Mouse (Mus musculus) forebrain, embryonic 12.5 days (tissue): ENCODE measurements around the gene Lemd1. TPM values are rescaled to one million over a fixed set of nuclear protein-coding genes. Genes with fewer than 3 reads are reported as not detected.

Experiments used
- ATAC-seq: fragments of 200-750 bp; cut with Nextera tagmentation; 2 replicates; pipeline ENCODE4 v1.8.0; 2017; ENCODE audit warnings: moderate TSS enrichment; ENCODE audit not compliant: low FRiP score
- H3K27ac ChIP-seq: fragments of 300-500 bp; sonication (generic); 2 replicates; pipeline ENCODE4 v1.5.1; 2016; ENCODE audit warnings: mild to moderate bottlenecking
- H3K27me3 ChIP-seq: fragments of 300-500 bp; sonication (generic); 2 replicates; pipeline ENCODE4 v1.6.1; 2016; ENCODE audit warnings: mild to moderate bottlenecking
- H3K36me3 ChIP-seq: fragments of 300-500 bp; sonication (generic); replicated peaks from 2 replicates; pipeline ENCODE4 v1.6.1; 2016; ENCODE audit warnings: mild to moderate bottlenecking
- H3K4me1 ChIP-seq: fragments of 300-500 bp; sonication (generic); 2 replicates; pipeline ENCODE4 v1.6.1; 2016
- H3K4me2 ChIP-seq: fragments of 300-500 bp; sonication (generic); 2 replicates; pipeline ENCODE4 v1.6.1; 2016; ENCODE audit warnings: mild to moderate bottlenecking, moderate library complexity
- H3K4me3 ChIP-seq: fragments of 300-500 bp; sonication (generic); replicated peaks from 2 replicates; pipeline ENCODE4 v1.5.1; 2016; ENCODE audit warnings: mild to moderate bottlenecking
- H3K9ac ChIP-seq: fragments of 300-500 bp; sonication (generic); 2 replicates; pipeline ENCODE4 v1.6.1; 2016; ENCODE audit warnings: mild to moderate bottlenecking
- H3K9me3 ChIP-seq: fragments of 300-500 bp; sonication (generic); 2 replicates; pipeline ENCODE4 v1.6.1; 2016
- WGBS: fragments of 180-500 bp; shearing (Covaris S2); methylation state at CpG from one replicate; pipeline ENCODE4 v1.1.7; 2016; 5-methylcytosine and 5-hydroxymethylcytosine counted together
- polyA plus RNA-seq: library from polyadenylated mRNA; unstranded; fragments of >200 nt; fragmentation: Nextera tagmentation; extraction: Ambion mirVana; gene quantifications from 2 replicates; pipeline ENCODE4 v1.2.1, GENCODE M21; 2016

Lemd1 gene
- 12.3 and 14.7 TPM in 2 replicates for polyA plus RNA-seq

DNA sequence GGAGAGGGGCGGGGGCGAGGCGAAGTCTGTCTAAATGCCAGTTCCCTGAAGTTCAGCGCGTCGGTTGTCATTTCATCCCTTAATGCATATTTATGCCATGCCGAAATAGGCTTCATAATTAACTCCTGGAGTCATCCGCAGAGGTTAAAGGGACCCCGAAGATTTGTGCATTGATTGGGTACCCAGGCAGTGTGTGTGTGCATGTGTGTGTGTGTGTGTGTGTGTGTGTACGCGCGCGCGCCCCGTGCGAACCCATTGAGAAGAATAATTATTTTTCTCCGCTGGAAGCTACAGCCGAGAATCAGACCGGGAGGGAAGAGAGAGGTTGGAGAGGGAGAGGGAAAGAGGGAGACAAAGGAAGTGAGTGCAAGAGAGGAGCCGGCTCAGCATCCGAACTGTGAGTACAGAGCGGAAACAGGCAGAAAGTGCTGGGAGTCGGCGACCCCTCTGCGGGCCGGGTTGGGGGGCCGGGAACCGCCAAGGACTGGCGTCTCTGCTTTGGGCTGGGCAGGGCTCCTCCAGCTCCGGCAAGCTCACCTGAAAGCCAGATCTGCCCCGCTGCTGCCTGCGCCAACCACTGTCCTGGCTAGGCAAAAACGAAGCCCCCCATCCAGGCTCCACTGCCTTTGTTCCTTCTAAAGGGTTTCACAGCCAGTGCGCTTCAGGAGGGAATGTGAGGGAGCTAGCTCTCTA lies at the start of gene Lemd1, which contains the start of gene AC124108.1:
Gene Lemd1, plus strand, starts transcription at position 339 of the 693 bp plus-strand sequence.
Gene AC124108.1, plus strand, starts transcription at position 365 of the 693 bp plus-strand sequence.
- H3K9ac ChIP-seq: peak within 1 kb of the TSS; percentile 100
- H3K4me2 ChIP-seq: peak within 1 kb of the TSS; percentile 71
- peaks cover 60% of the 10 kb centered on the region for H3K4me1 ChIP-seq
- H3K9me3 ChIP-seq: no peaks in the 10 kb centered on the region
- ATAC-seq: peak; percentile 10
- WGBS: 1% methylated on average over 34 of the region's 34 CpGs
- H3K27ac ChIP-seq: peak within 1 kb of the TSS; percentile 99
- H3K4me3 ChIP-seq: peak within 1 kb of the TSS; percentile 91
- no peaks in the 10 kb centered on the region for H3K36me3 ChIP-seq
- H3K27me3 ChIP-seq: peaks cover 18% of the 10 kb centered on the region; the same call in 1 of the 2 replicates

GRCm38 (mm10) chr1:132141753-132142152 lies 49.5 kb upstream of the Lemd1 start:
- Histone ChIP-seq H3K27ac (no peak overlapping the region), H3K9ac (no peak overlapping the region), H3K4me3 (no peak overlapping the region), H3K9me3 (no peaks in the 10 kb centered on the region), H3K36me3 (no peaks in the 10 kb centered on the region), H3K4me1 (peaks cover 31% of the 10 kb centered on the region), H3K27me3 (peaks cover 49% of the 10 kb centered on the region), H3K4me2 (no peak overlapping the region)
- ATAC-seq: no peak
- 83% methylated on average over 13 of the region's 13 CpGs for WGBS

DNA sequence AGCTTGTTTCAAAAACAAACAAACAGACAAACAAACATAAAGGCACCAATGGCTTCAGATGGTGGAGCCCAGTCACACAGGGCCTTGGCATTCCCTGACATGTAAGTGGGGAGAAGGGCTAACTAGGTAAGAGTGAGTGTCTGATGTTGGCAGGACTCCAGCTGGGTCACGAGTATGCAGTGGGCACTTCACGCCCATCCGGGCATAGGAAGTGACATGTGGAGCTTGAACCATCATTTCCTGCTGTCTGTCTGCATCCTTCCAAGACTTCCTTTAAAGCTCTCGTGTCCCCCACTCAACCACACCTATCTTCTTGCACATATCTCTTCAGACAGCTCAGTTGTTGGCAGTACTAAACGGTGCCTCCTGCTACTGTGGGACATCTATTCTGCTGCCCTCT lies 48.2 kb upstream of the Lemd1 start:
- H3K36me3 ChIP-seq: no peaks in the 10 kb centered on the region
- H3K27ac ChIP-seq: no peak overlapping the region
- WGBS: 89% methylated on average over 5 of the region's 5 CpGs
- ATAC-seq: no peak
- H3K9ac ChIP-seq: no peak overlapping the region
- no peak overlapping the region for H3K4me2 ChIP-seq
- H3K4me3 ChIP-seq: no peak overlapping the region
- H3K9me3 ChIP-seq: no peaks in the 10 kb centered on the region
- peaks cover 38% of the 10 kb centered on the region for H3K27me3 ChIP-seq
- H3K4me1 ChIP-seq: peaks cover 31% of the 10 kb centered on the region

GRCm38 (mm10) chr1:132143730-132144129 lies 47.5 kb upstream of the Lemd1 start:
- Histone ChIP-seq H3K4me3 (no peak overlapping the region), H3K9me3 (no peaks in the 10 kb centered on the region), H3K27me3 (peaks cover 32% of the 10 kb centered on the region), H3K36me3 (no peaks in the 10 kb centered on the region), H3K27ac (peak overlapping the region; percentile 31; the same call in 1 of the 2 replicates), H3K4me2 (no peak overlapping the region), H3K9ac (no peak overlapping the region), H3K4me1 (peaks cover 28% of the 10 kb centered on the region)
- ATAC-seq: no peak
- 64% methylated on average over 4 of the region's 4 CpGs for WGBS

DNA sequence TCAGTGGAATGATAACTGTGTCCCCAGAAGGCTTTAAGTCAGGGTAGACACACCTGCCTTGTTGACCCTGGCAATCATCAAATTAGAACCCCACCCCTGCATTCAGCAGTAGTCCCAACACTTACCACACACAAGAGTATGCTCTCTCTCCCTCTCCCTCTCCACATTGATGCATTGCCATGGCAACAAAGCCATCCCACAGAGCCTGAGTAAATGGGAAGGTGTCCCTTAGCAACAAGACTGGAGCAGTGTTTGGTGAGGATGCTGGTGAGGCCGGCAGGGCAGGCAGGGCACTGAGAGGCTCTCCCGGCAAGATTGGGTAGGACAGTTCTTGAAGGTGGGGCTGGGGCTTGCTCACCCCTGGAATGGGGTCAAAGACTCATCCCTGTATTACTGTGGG lies 47.0 kb upstream of the Lemd1 start:
- peak; percentile 88 for ATAC-seq
- H3K4me1 ChIP-seq: peaks cover 23% of the 10 kb centered on the region
- H3K4me2 ChIP-seq: no peak overlapping the region
- 9% methylated on average over 2 of the region's 2 CpGs for WGBS
- peaks cover 27% of the 10 kb centered on the region for H3K27me3 ChIP-seq
- no peak overlapping the region for H3K4me3 ChIP-seq
- no peak overlapping the region for H3K9ac ChIP-seq
- no peaks in the 10 kb centered on the region for H3K9me3 ChIP-seq
- H3K27ac ChIP-seq: peak overlapping the region; percentile 31; the same call in 1 of the 2 replicates
- no peaks in the 10 kb centered on the region for H3K36me3 ChIP-seq

- Histone ChIP-seq H3K27ac (no peak overlapping the region), H3K4me1 (peaks cover 17% of the 10 kb centered on the region), H3K9me3 (no peaks in the 10 kb centered on the region), H3K9ac (no peak overlapping the region), H3K27me3 (peaks cover 21% of the 10 kb centered on the region), H3K36me3 (no peaks in the 10 kb centered on the region), H3K4me3 (no peak overlapping the region), H3K4me2 (no peak overlapping the region)
- ATAC-seq: no peak
- WGBS: 75% methylated on average over 3 of the region's 3 CpGs
Measured at GRCm38 (mm10) chr1:132144837-132145236, 46.4 kb upstream of the Lemd1 start.

DNA sequence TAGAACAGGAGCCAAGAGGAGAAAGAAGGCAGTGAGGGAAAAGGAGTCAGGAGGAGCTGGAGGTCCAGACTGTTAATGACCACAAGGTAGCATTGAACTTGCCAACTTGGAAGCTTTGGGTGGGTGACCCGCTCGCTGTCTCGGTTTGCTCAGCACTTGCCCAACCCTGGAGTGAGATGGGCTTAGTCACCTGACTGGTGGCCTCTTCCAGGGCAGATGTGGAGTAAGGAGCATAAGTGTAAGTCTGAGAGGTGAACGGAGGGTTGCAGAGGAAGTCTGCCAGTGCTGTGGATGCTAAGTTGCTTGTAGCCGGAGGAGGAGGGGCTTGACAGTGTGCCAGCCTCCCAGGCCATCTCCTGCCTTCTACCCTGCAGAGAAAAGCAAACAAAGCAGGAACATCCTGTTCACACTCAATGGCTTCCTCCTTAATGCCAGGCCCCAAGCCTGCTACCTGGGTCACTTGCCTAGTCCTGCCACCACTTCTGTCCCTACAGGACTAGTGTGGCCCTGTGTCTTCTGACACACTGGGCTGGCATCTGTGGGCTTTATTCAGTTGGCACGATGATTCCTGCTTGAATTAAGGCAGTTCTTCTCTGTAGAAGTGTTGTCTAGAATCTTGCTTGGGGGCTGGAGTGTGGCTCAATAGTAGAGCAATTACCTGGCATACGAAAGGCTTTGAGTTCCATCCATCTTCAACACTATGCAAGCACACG lies 45.1 kb upstream of the Lemd1 start:
- H3K27me3 ChIP-seq: peaks cover 10% of the 10 kb centered on the region; the same call in 1 of the 2 replicates
- H3K36me3 ChIP-seq: no peaks in the 10 kb centered on the region
- no peak overlapping the region for H3K27ac ChIP-seq
- no peak overlapping the region for H3K4me2 ChIP-seq
- no peak overlapping the region for H3K9ac ChIP-seq
- ATAC-seq: no peak
- no peak overlapping the region for H3K4me3 ChIP-seq
- peaks cover 21% of the 10 kb centered on the region for H3K4me1 ChIP-seq
- no peaks in the 10 kb centered on the region for H3K9me3 ChIP-seq
- 89% methylated on average over 8 of the region's 8 CpGs for WGBS

DNA sequence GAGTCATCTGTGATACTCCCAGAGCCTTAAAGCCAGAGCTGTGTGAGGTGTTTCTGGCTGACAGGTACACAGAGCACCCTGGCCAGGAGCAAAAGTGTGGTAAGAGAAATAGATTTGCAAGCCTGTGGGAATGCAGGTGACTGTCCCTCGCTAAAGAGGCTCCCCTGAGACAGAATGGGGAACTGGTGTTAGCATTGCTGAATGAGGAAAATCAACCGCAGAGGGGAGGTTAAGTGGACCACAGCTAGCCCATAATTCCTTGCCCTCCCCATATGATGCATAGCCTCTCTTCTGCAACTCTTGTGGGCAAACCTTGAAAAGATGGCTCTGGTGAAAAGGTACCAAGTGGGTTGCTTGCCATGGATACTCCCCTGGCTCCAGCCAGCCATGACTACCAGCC lies 41.8 kb upstream of the Lemd1 start:
- H3K4me3 ChIP-seq: no peak overlapping the region
- no peaks in the 10 kb centered on the region for H3K9me3 ChIP-seq
- peaks cover 9% of the 10 kb centered on the region for H3K4me1 ChIP-seq
- 77% methylated on average over 2 of the region's 2 CpGs for WGBS
- H3K9ac ChIP-seq: no peak overlapping the region
- H3K27ac ChIP-seq: no peak overlapping the region
- H3K27me3 ChIP-seq: no peaks in the 10 kb centered on the region
- H3K36me3 ChIP-seq: no peaks in the 10 kb centered on the region
- no peak for ATAC-seq
- H3K4me2 ChIP-seq: no peak overlapping the region

- Histone ChIP-seq H3K9ac (peak overlapping the region; percentile 17; the same call in 1 of the 2 replicates), H3K4me3 (no peak overlapping the region), H3K9me3 (no peaks in the 10 kb centered on the region), H3K4me2 (no peak overlapping the region), H3K27me3 (no peaks in the 10 kb centered on the region), H3K36me3 (no peaks in the 10 kb centered on the region), H3K4me1 (peaks cover 5% of the 10 kb centered on the region; the same call in 1 of the 2 replicates), H3K27ac (no peak overlapping the region)
- no peak for ATAC-seq
- 53% methylated on average over 1 of the region's 1 CpGs for WGBS
Measured at GRCm38 (mm10) chr1:132150171-132150570, 41.1 kb upstream of the Lemd1 start.

DNA sequence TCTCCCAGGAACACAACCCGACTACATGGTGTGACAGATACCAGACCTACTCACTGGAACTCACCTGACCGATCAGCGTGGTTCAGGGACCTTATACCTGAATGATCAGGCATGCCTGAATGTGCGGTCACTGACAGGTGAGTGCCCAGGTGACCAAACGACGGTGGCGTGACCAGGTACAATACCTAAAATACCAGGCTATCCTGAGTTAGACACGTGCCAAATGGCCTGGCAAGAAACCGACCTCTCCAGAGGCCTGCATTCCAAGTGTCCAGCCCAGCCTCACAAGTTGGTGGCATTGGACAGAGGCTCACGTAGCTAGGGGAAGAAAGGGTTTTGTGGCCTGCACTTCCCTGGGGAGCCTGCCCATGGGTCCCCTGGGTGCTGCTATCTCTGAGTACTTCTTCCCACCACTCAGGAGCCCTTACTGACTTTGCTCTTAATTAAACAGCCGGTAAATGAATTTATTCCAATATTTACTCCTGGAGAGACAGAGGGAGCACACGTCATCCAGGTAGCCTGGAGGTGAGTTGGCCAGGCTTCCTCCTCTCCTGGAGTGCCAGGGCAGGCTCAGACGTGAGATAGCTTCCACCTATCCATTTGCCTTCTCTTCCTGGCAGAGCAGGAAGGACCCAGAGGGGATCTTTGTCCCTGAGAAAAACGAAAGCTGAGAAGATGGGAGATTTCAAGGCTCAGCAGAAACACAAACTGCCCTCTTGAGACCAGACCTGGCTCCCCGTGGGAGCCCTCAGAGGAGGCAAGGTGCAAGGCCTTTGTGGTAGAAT lies 40.2 kb upstream of the Lemd1 start:
- Histone ChIP-seq H3K9me3 (no peaks in the 10 kb centered on the region), H3K9ac (no peak overlapping the region), H3K27me3 (no peaks in the 10 kb centered on the region), H3K36me3 (no peaks in the 10 kb centered on the region), H3K4me1 (peaks cover 5% of the 10 kb centered on the region; the same call in 1 of the 2 replicates), H3K4me2 (no peak overlapping the region), H3K4me3 (no peak overlapping the region), H3K27ac (no peak overlapping the region)
- WGBS: 76% methylated on average over 15 of the region's 15 CpGs
- no peak for ATAC-seq

- no peaks in the 10 kb centered on the region for H3K36me3 ChIP-seq
- H3K4me1 ChIP-seq: peaks cover 5% of the 10 kb centered on the region; the same call in 1 of the 2 replicates
- H3K4me2 ChIP-seq: no peak overlapping the region
- H3K9ac ChIP-seq: no peak overlapping the region
- no peaks in the 10 kb centered on the region for H3K27me3 ChIP-seq
- 69% methylated on average over 2 of the region's 2 CpGs for WGBS
- no peaks in the 10 kb centered on the region for H3K9me3 ChIP-seq
- ATAC-seq: no peak
- no peak overlapping the region for H3K4me3 ChIP-seq
- H3K27ac ChIP-seq: no peak overlapping the region
Measured at GRCm38 (mm10) chr1:132151908-132152307, 39.3 kb upstream of the Lemd1 start.

DNA sequence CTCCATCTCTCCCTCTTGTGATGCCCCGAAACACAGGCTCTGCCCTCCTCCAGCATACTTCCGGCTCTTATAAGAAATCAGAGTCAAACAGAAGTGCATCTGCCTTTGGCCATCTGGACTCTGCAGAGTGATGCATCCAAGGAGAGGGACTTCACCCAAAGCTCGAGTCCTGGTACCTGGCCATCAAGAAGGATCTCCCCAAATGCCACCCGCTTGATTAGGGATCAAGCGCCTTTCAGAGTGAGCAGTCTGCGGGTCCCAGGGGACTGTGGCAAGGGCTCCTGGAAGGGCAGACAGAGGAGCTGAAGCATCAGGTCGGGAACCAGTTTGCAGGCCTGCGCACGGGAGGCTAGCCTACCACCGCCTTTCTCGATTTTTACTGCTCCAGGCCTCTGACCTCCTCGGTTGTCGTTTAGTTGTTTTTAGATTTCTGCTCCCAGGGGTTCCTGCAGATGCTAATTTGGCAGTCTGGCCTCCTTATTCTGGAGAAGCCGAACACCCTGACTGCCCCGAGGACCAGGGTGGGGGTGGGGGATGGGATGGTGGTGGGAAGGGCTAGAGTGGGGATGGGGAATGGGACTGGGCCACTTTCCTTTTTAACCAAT lies 38.0 kb upstream of the Lemd1 start:
- Histone ChIP-seq H3K36me3 (no peaks in the 10 kb centered on the region), H3K9me3 (no peaks in the 10 kb centered on the region), H3K4me1 (peaks cover 12% of the 10 kb centered on the region), H3K9ac (no peak overlapping the region), H3K27me3 (peaks cover 8% of the 10 kb centered on the region), H3K4me2 (no peak overlapping the region), H3K27ac (no peak overlapping the region), H3K4me3 (no peak overlapping the region)
- WGBS: 27% methylated on average over 15 of the region's 15 CpGs
- no peak for ATAC-seq
